Mouse (Mus musculus): ENCODE data around the gene Foxp1.

DNA sequence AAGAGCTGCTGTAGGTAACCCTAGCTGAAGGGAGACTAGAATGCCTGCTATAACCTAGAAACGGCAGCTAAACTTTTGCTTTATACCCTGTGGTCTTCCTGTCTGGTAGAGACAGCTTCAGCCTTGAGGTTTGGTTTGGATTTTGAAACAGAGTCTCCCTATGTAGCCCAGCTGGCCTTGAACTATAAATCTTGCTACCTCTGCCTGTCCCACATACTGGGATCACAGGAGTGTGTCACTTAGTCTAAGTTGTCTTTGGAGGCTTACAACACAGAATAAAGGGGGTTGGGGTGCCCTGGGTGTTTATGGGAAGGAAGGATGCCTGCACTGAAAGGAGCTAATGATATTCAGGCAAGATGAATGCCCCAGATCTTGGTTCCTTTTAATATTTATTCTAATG is 30.3 kb upstream of the Foxp1 start:
- TF ChIP-seq CTCF (IDR thresholded peaks at IDR 0.05) = no peak
- TF ChIP-seq EP300 (IDR thresholded peaks at IDR 0.05) = no peak
